Mouse (Mus musculus) bone marrow, adult 2 months (tissue): ENCODE results near the gene Alkbh5. TPM values are rescaled to one million over a fixed set of nuclear protein-coding genes. Genes with fewer than 3 reads are reported as not detected.
"Not testable (repeated sequence)": the region's sequence is repeated elsewhere in the genome, so short reads cannot be mapped to it uniquely, and the experiment has no call there.

Experiments
- H3K27ac ChIP-seq: fragments of 200-500 bp; 2 replicates; pipeline ENCODE4 v1.5.1; 2012; ENCODE audit warnings: low read depth, mild to moderate bottlenecking, control low read depth, inconsistent platforms, low read length; ENCODE audit not compliant: control insufficient read depth, poor library complexity, insufficient read depth
- H3K4me1 ChIP-seq: fragments of 200-500 bp; 2 replicates; pipeline ENCODE4 v1.6.1; 2011; ENCODE audit warnings: low read length; ENCODE audit not compliant: control insufficient read depth, insufficient read depth
- H3K4me3 ChIP-seq: fragments of 200-500 bp; replicated peaks from 2 replicates; pipeline ENCODE3; 2011; ENCODE audit warnings: mild to moderate bottlenecking, low read depth, low read length, control low read depth; ENCODE audit not compliant: control insufficient read depth
- CTCF ChIP-seq: fragments of 200-500 bp; IDR thresholded peaks from 2 replicates; pipeline ENCODE4 v1.5.1; 2011; ENCODE audit warnings: low read length, control low read depth; ENCODE audit not compliant: control insufficient read depth, insufficient read depth
- POLR2A ChIP-seq: fragments of 200-500 bp; IDR thresholded peaks from 2 replicates; pipeline ENCODE4 v1.6.1; 2011; ENCODE audit warnings: low read depth, mild to moderate bottlenecking, control low read depth, low read length, borderline replicate concordance; ENCODE audit not compliant: control insufficient read depth
- WGBS: fragments of 180-500 bp; shearing (Covaris S2); methylation state at CpG from one replicate; pipeline ENCODE4 v1.1.7; 2018; 5-methylcytosine and 5-hydroxymethylcytosine counted together
- polyA plus RNA-seq: library from polyadenylated mRNA; stranded (reverse); fragments of >200 nt; gene quantifications from 2 replicates; pipeline ENCODE4 v1.2.4, GENCODE M21; 2011; ENCODE audit warnings: low replicate concordance; ENCODE audit not compliant: missing spikeins, insufficient read depth, insufficient read length

Gene Alkbh5
- polyA plus RNA-seq, 1 experiment, result 19.5 TPM

DNA sequence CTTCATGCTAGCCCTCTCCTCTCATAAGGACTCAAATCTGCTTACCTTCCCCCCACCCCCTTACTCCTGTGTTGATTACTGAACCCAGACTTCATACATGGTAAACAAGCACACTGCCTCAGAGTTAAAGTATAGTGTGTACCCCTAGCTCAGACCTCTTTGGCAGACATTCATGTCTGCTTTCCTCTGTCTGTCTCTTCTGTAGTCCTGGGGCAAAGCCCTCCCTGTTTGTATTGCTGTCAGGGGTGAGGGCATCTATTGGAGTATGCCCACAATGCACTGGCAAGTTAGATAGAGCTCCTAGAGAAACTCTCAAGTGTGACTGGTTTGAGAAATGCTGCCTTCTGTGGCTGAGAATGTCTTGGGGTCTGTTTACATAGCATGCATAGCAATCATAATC is 16.9 kb downstream of the Alkbh5 start:
- no peak for TF ChIP-seq POLR2A
- no peak for TF ChIP-seq CTCF
- H3K27ac ChIP-seq, result no peak overlapping the region
- H3K4me1 ChIP-seq, result no peaks in the 10 kb centered on the region
- no peak overlapping the region for H3K4me3 ChIP-seq

DNA sequence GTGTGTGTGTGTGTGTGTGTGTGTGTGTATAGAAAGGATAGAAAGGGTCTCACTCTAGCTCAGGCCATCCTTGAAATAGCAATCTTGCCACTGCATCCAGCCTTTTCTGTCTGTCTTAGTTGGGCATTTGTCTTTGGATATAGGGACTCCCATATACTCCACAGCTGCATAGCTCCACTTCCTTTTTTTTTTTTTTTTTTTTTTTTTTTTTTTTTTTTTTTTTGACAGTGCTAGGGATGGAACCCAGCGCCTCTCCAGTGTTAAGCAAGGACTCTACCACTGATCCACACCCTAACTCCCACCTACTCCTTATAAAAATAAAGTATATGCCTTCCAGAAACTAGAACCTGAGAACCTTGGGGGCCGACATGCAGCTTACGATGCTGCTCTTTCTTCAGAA is 21.5 kb downstream of the Alkbh5 start:
- Histone ChIP-seq H3K4me3 (no peak overlapping the region), H3K27ac (no peak overlapping the region), H3K4me1 (no peaks in the 10 kb centered on the region)
- no peak for TF ChIP-seq POLR2A
- 78% methylated on average over 3 of the region's 3 CpGs for WGBS

DNA sequence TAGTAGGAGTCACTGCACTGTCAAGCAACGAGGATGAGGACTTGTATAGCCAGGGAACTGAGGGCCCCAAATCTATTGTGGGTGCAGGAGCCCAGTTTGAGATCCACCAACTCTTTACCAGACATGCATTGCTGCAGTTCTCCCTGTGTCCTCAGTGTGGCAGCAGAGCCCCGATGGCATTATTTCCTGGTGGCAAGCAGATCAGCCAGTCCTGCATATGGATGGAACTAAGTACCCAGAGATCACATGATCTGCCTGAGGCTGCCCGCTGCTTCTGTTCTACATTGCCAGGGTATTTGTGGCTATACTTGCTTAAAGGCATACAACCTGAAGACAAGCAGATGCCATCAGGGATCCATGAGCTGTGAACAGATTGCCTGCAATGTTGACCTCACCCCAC is 23.2 kb downstream of the Alkbh5 start:
- TF ChIP-seq CTCF (peak; percentile 90), POLR2A (no peak)
- 4% methylated on average over 3 of the region's 3 CpGs for WGBS
- no peak overlapping the region for H3K27ac ChIP-seq

DNA sequence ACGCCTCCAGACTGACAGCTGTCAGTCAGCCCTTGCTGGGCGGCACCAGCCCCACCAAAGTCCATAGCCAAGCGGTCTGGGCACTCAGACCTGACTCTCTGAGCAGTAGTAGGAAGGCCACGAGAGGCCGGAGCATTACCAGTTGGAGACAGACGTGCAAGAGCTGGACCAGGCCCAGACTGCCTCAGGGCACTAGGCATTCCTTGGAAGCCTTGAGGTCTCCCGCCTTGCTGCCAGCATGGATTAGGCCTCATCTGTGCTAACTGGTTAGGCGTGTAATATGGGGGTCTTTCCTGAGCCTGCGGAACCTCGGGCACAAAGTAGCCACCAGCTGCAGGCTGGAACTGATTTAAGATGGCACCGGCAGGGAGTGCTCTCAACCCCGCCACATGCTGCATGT is 37.8 kb downstream of the Alkbh5 start:
- 88% methylated on average over 11 of the region's 12 CpGs for WGBS
- H3K4me1 ChIP-seq, H3K27ac ChIP-seq, H3K4me3 ChIP-seq: not testable (repeated sequence)

More for the DNA sequence above, 23.2 kb downstream of the Alkbh5 start:
- no peak overlapping the region for H3K4me3 ChIP-seq
- H3K4me1 ChIP-seq, result no peaks in the 10 kb centered on the region

Other genes with a start within 250 kb of the Alkbh5 start
- gene Tom1l2, start 183.5 kb upstream of the Alkbh5 start, polyA plus RNA-seq, result 5.5 and 14.1 TPM in 2 replicates
- gene Drc3, start 183.1 kb upstream of the Alkbh5 start, polyA plus RNA-seq, result not detected in 2 replicates
- gene Gid4, start 119.2 kb upstream of the Alkbh5 start, polyA plus RNA-seq, result 4.8 and 7.2 TPM in 2 replicates
- 16.2 and 23.5 TPM in 2 replicates for gene Atpaf2, start 117.9 kb upstream of the Alkbh5 start, polyA plus RNA-seq
- 19.9 and 28.0 TPM in 2 replicates for gene Drg2, start 81.8 kb upstream of the Alkbh5 start, polyA plus RNA-seq
- gene Myo15, start 67.0 kb upstream of the Alkbh5 start, polyA plus RNA-seq, result 1.1 and 1.4 TPM in 2 replicates
- 11.1 and 11.2 TPM in 2 replicates for gene Llgl1, start 163.3 kb downstream of the Alkbh5 start, polyA plus RNA-seq
- gene Flii, start 190.9 kb downstream of the Alkbh5 start, polyA plus RNA-seq, result 39.0 and 41.0 TPM in 2 replicates
- 4.1 and 11.7 TPM in 2 replicates for gene Mief2, start 192.0 kb downstream of the Alkbh5 start, polyA plus RNA-seq
- 4.3 and 8.1 TPM in 2 replicates for gene Top3a, start 241.0 kb downstream of the Alkbh5 start, polyA plus RNA-seq
- gene Smcr8, start 241.1 kb downstream of the Alkbh5 start, polyA plus RNA-seq, result 2.9 and 11.1 TPM in 2 replicates